Mouse (Mus musculus) embryonic fibroblast, embryonic 13.5 days (primary cell): ENCODE measurements around the gene Hecw1.

ENCODE experiments used
- CTCF ChIP-seq: IDR thresholded peaks from 2 replicates; pipeline ENCODE4 v1.5.1; 2011; ENCODE audit warnings: mild to moderate bottlenecking, control low read depth, low read length, moderate library complexity, borderline replicate concordance; ENCODE audit not compliant: insufficient read depth
- POLR2A ChIP-seq: IDR thresholded peaks from 2 replicates; pipeline ENCODE4 v1.6.1; 2011; ENCODE audit warnings: low read depth, mild to moderate bottlenecking, control low read depth, low read length, moderate library complexity

- no peak for TF ChIP-seq CTCF
- no peak for TF ChIP-seq POLR2A
These were observed 345.0 kb downstream of the Hecw1 start for GRCm38 (mm10) chr13:14177989-14178388.
